Mouse (Mus musculus): Measurements from ENCODE around the gene Srp54a.
"Not testable (repeated sequence)": the region's sequence is repeated elsewhere in the genome, so short reads cannot be mapped to it uniquely, and the experiment has no call there.

Srp54a gene

GRCm38 (mm10) chr12:55135540-55135939, 55.5 kb downstream of the Srp54a start:
- not testable (repeated sequence) for DNase-seq

DNA sequence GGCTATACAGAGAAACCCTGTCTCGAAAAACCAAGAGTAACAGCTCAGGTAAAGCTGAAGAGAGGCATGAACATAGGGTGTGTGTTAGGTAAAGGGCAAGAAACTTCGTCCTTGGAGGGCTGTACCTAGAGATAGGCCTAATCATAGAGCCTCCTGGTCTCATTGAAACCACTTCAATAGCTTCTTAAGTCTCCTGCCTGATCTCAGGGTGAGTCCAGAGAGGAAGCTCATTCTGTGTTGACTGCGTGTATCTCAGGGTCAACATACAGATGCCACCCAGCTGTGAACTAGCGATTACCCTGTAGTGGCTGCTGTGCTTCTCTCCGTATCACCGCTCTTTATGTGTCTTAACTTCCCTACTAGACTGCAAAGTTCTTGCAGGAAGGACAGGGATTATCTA, 57.8 kb downstream of the Srp54a start:
- not testable (repeated sequence) for DNase-seq

- DNase-seq = not testable (repeated sequence)
These were observed 74.7 kb downstream of the Srp54a start, which contains the start of gene Srp54b for GRCm38 (mm10) chr12:55154559-55155448. TSS of gene Srp54b (plus strand) at chr12:55155104.

GRCm38 (mm10) chr12:55155449-55155783, 75.4 kb downstream of the Srp54a start:
- DNase-seq = not testable (repeated sequence)
